12 mouse cellular contexts compared by ENCODE assay signal in the genomic region with DNA sequence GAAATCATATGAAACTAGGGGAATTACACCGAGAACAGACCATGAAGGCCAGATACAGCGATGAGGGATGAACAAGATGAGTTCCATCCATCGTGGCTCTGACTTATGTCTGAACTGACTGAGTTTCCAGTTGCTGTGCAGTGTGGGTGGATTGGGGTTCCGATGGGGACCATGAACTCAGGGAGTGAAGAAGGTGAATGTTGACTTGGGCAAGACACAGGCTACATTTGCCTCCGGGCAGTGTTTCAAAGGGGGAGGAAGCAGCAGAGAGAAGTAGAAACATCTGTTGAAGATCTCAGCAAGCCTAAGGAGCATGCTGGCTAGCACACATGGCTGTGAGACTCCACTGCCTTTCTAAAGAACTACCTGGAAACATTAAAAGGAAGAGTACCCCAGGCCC.
"Had no signal": no experiment of that assay in that cellular context is flagged by ENCODE, and none has a peak within 500 bp of the region (broad histone marks: within the 10 kb centered on the region; RNA-seq: fewer than 3 reads in every experiment).

No protein-coding gene starts in this region.

- H3K36me3 ChIP-seq: kidney, embryonic 15.5 days; liver, embryonic 13.5 days; midbrain, embryonic 13.5 days; neural tube, embryonic 15.5 days had no signal

- H3K9ac ChIP-seq: kidney, embryonic 15.5 days; liver, embryonic 13.5 days; liver, postnatal 0 days; midbrain, embryonic 13.5 days; neural tube, embryonic 15.5 days had no signal

- H3K9me3 ChIP-seq: kidney, embryonic 15.5 days; liver, embryonic 13.5 days; midbrain, embryonic 13.5 days; neural tube, embryonic 15.5 days had no signal

- H3K27me3 ChIP-seq: kidney, embryonic 15.5 days; liver, embryonic 13.5 days; midbrain, embryonic 13.5 days; neural tube, embryonic 15.5 days had no signal

- H3K4me2 ChIP-seq: kidney, embryonic 15.5 days; liver, embryonic 13.5 days; midbrain, embryonic 13.5 days; neural tube, embryonic 15.5 days had no signal

- H3K4me1 ChIP-seq: kidney, embryonic 15.5 days; liver, embryonic 13.5 days; midbrain, embryonic 13.5 days; neural tube, embryonic 15.5 days had no signal

- H3K27ac ChIP-seq: kidney, embryonic 15.5 days; left cerebral cortex, adult 2 months; liver, embryonic 13.5 days; midbrain, embryonic 13.5 days; neural tube, embryonic 15.5 days; stomach, postnatal 0 days had no signal

- ATAC-seq: liver, postnatal 0 days; midbrain, embryonic 13.5 days had no signal

- DNase-seq: kidney, postnatal 14 days; liver; liver, embryonic 13.5 days; liver, postnatal 0 days; lung, postnatal 36 days; right cerebral cortex, adult 18-20 months; thymus, postnatal 4 days had no signal

- H3K4me3 ChIP-seq: kidney, embryonic 15.5 days; left cerebral cortex, adult 2 months; liver, embryonic 13.5 days; midbrain, embryonic 13.5 days; neural tube, embryonic 15.5 days had no signal
